Mouse (Mus musculus) lung, postnatal 0 days (tissue): ENCODE results near the gene Zkscan1. TPM values are rescaled to one million over a fixed set of nuclear protein-coding genes. Genes with fewer than 3 reads are reported as not detected.
"Not testable (repeated sequence)": the region's sequence is repeated elsewhere in the genome, so short reads cannot be mapped to it uniquely, and the experiment has no call there.

Experiments
- ATAC-seq: fragments of 200-750 bp; cut with Nextera tagmentation; 2 replicates; pipeline ENCODE4 v1.8.0; 2017; ENCODE audit warnings: moderate library complexity
- DNase-seq: peaks from one replicate; pipeline ENCODE4 v3.0.0-alpha.2; 2016; ENCODE audit warnings: low spot score
- H3K27ac ChIP-seq: fragments of 300-500 bp; sonication (generic); 2 replicates; pipeline ENCODE4 v1.5.1; 2014; ENCODE audit warnings: antibody characterized with exemption, mild to moderate bottlenecking, low read length, mixed read lengths
- H3K27me3 ChIP-seq: fragments of 300-500 bp; sonication (generic); replicated peaks from 2 replicates; pipeline ENCODE4 v1.6.1; 2014; ENCODE audit warnings: low read length, mixed read lengths; ENCODE audit not compliant: insufficient read depth
- H3K36me3 ChIP-seq: fragments of 300-500 bp; sonication (generic); 2 replicates; pipeline ENCODE4 v1.6.1; 2014; ENCODE audit warnings: low read length, mixed read lengths; ENCODE audit not compliant: insufficient read depth
- H3K4me1 ChIP-seq: fragments of 300-500 bp; sonication (generic); 2 replicates; pipeline ENCODE4 v1.6.1; 2014; ENCODE audit warnings: antibody characterized with exemption, low read depth, low read length, mixed read lengths; ENCODE audit not compliant: insufficient read depth
- H3K4me2 ChIP-seq: fragments of 300-500 bp; sonication (generic); replicated peaks from 2 replicates; pipeline ENCODE4 v1.6.1; 2014; ENCODE audit warnings: low read depth, mild to moderate bottlenecking, low read length, moderate library complexity, mixed read lengths
- H3K4me3 ChIP-seq: fragments of 300-500 bp; sonication (generic); 2 replicates; pipeline ENCODE4 v1.5.1; 2014; ENCODE audit warnings: low read depth, low read length
- H3K9ac ChIP-seq: fragments of 300-500 bp; sonication (generic); replicated peaks from 2 replicates; pipeline ENCODE4 v1.6.1; 2014; ENCODE audit warnings: low read depth, mild to moderate bottlenecking
- H3K9me3 ChIP-seq: fragments of 300-500 bp; sonication (generic); 2 replicates; pipeline ENCODE4 v1.6.1; 2016; ENCODE audit warnings: low read length, mixed read lengths
- CTCF ChIP-seq: IDR thresholded peaks from 2 replicates; pipeline ENCODE4 v1.5.1; 2016; ENCODE audit warnings: antibody characterized with exemption, mild to moderate bottlenecking
- EP300 ChIP-seq: IDR thresholded peaks from 2 replicates; pipeline ENCODE4 v1.6.1; 2016; ENCODE audit warnings: antibody characterized with exemption, mild to moderate bottlenecking, control low read depth
- WGBS: fragments of 180-500 bp; shearing (Covaris S2); extraction: QIAGEN DNeasy Blood & Tissue Kit; methylation state at CpG from one replicate; pipeline ENCODE4 v1.1.7; 2014; 5-methylcytosine and 5-hydroxymethylcytosine counted together
- polyA plus RNA-seq: library from polyadenylated mRNA; unstranded; fragments of >200 nt; fragmentation: Nextera tagmentation; extraction: Ambion mirVana; gene quantifications from 2 replicates; pipeline ENCODE4 v1.2.1, GENCODE M21; 2015

Zkscan1 gene
- polyA plus RNA-seq, 1 experiment from 2014 or later, result 8.2 TPM

GRCm38 (mm10) chr5:138089108-138089551 is 4.2 kb downstream of the Zkscan1 start:
- H3K9ac ChIP-seq, result no peak overlapping the region
- H3K4me1 ChIP-seq, result peaks cover 11% of the 10 kb centered on the region; the same call in 1 of the 2 replicates
- H3K4me2 ChIP-seq, result peak overlapping the region; percentile 14; the same call in 1 of the 2 replicates
- H3K27me3 ChIP-seq, result no peaks in the 10 kb centered on the region
- DNase-seq, result peak; percentile 49
- H3K9me3 ChIP-seq, result no peaks in the 10 kb centered on the region
- H3K27ac ChIP-seq, result 0 out of 2 replicates have a peak overlapping the region, but pooled peaks have one; percentile 38
- WGBS, result 60% methylated on average over 6 of the region's 6 CpGs
- ATAC-seq, result peak; percentile 32; the same call in 1 of the 2 replicates
- no peak overlapping the region for H3K4me3 ChIP-seq
- no peak for TF ChIP-seq EP300
- TF ChIP-seq CTCF, result 0 out of 2 replicates have a peak, but pooled peaks have one; percentile 1
- peaks cover 12% of the 10 kb centered on the region for H3K36me3 ChIP-seq

- peak; percentile 42 for DNase-seq
- no peak for ATAC-seq
- Histone ChIP-seq H3K36me3 (peaks cover 18% of the 10 kb centered on the region), H3K4me2 (no peak overlapping the region), H3K4me1 (peaks cover 11% of the 10 kb centered on the region; the same call in 1 of the 2 replicates), H3K9ac (no peak overlapping the region), H3K9me3 (no peaks in the 10 kb centered on the region), H3K27ac (no peak overlapping the region), H3K4me3 (no peak overlapping the region), H3K27me3 (no peaks in the 10 kb centered on the region)
- WGBS, result 68% methylated on average over 3 of the region's 3 CpGs
- peak; percentile 68 for TF ChIP-seq CTCF
- no peak for TF ChIP-seq EP300
These were observed 5.4 kb downstream of the Zkscan1 start for GRCm38 (mm10) chr5:138090271-138090670.

- Histone ChIP-seq H3K27ac (no peak overlapping the region), H3K9ac (no peak overlapping the region), H3K9me3 (no peaks in the 10 kb centered on the region), H3K4me3 (no peak overlapping the region), H3K36me3 (peaks cover 18% of the 10 kb centered on the region), H3K4me2 (no peak overlapping the region), H3K4me1 (peaks cover 11% of the 10 kb centered on the region; the same call in 1 of the 2 replicates), H3K27me3 (no peaks in the 10 kb centered on the region)
- DNase-seq (no peak), ATAC-seq (no peak)
- 95% methylated on average over 5 of the region's 5 CpGs for WGBS
- TF ChIP-seq CTCF, result no peak
- no peak for TF ChIP-seq EP300
These were observed 5.9 kb downstream of the Zkscan1 start for GRCm38 (mm10) chr5:138090737-138091136.

GRCm38 (mm10) chr5:138092771-138093170 is 7.9 kb downstream of the Zkscan1 start:
- Histone ChIP-seq H3K27ac (no peak overlapping the region), H3K36me3 (peaks cover 21% of the 10 kb centered on the region), H3K27me3 (no peaks in the 10 kb centered on the region), H3K4me3 (no peak overlapping the region), H3K9me3 (no peaks in the 10 kb centered on the region), H3K9ac (no peak overlapping the region), H3K4me2 (no peak overlapping the region), H3K4me1 (peaks cover 2% of the 10 kb centered on the region; the same call in 1 of the 2 replicates)
- no peak for TF ChIP-seq EP300
- no peak for DNase-seq
- 95% methylated on average over 4 of the region's 4 CpGs for WGBS
- no peak for ATAC-seq

GRCm38 (mm10) chr5:138094474-138094873 is 9.6 kb downstream of the Zkscan1 start:
- no peak overlapping the region for H3K9ac ChIP-seq
- no peaks in the 10 kb centered on the region for H3K4me1 ChIP-seq
- whole genome bisulfite sequencing, result 89% methylated on average over 6 of the region's 6 CpGs
- no peak overlapping the region for H3K4me3 ChIP-seq
- no peaks in the 10 kb centered on the region for H3K27me3 ChIP-seq
- H3K4me2 ChIP-seq, result no peak overlapping the region
- DNase-seq, result no peak
- no peak overlapping the region for H3K27ac ChIP-seq
- H3K9me3 ChIP-seq, result no peaks in the 10 kb centered on the region
- no peak for TF ChIP-seq CTCF
- no peak for TF ChIP-seq EP300
- no peak for ATAC-seq
- H3K36me3 ChIP-seq, result peaks cover 35% of the 10 kb centered on the region

GRCm38 (mm10) chr5:138104976-138105375 is 20.1 kb downstream of the Zkscan1 start:
- no peak overlapping the region for H3K9ac ChIP-seq
- H3K4me2 ChIP-seq, result no peak overlapping the region
- H3K4me1 ChIP-seq, result no peaks in the 10 kb centered on the region
- H3K36me3 ChIP-seq, result peaks cover 30% of the 10 kb centered on the region; the same call in 1 of the 2 replicates
- no peaks in the 10 kb centered on the region for H3K27me3 ChIP-seq
- no peak overlapping the region for H3K4me3 ChIP-seq
- TF ChIP-seq CTCF, result no peak
- TF ChIP-seq EP300, result no peak
- peak; percentile 14 for DNase-seq
- H3K27ac ChIP-seq, result no peak overlapping the region
- no peaks in the 10 kb centered on the region for H3K9me3 ChIP-seq
- WGBS, result 54% methylated on average over 2 of the region's 2 CpGs
- ATAC-seq, result no peak

GRCm38 (mm10) chr5:138107130-138107529 is 22.2 kb downstream of the Zkscan1 start:
- H3K4me1 ChIP-seq, result no peaks in the 10 kb centered on the region
- 52% methylated on average over 3 of the region's 3 CpGs for WGBS
- H3K27me3 ChIP-seq, result no peaks in the 10 kb centered on the region
- peaks cover 12% of the 10 kb centered on the region; the same call in 1 of the 2 replicates for H3K36me3 ChIP-seq
- no peak overlapping the region for H3K9ac ChIP-seq
- DNase-seq, result no peak
- H3K4me2 ChIP-seq, result no peak overlapping the region
- TF ChIP-seq EP300 (no peak), CTCF (no peak)
- H3K4me3 ChIP-seq, result no peak overlapping the region
- ATAC-seq, result no peak
- no peaks in the 10 kb centered on the region for H3K9me3 ChIP-seq
- no peak overlapping the region for H3K27ac ChIP-seq

GRCm38 (mm10) chr5:138109847-138110396 is 25.0 kb downstream of the Zkscan1 start:
- not testable (repeated sequence) for DNase-seq, H3K27ac ChIP-seq, H3K36me3 ChIP-seq, H3K27me3 ChIP-seq, H3K4me1 ChIP-seq, H3K9me3 ChIP-seq, H3K4me2 ChIP-seq, H3K9ac ChIP-seq, H3K4me3 ChIP-seq, ATAC-seq
- WGBS, result 61% methylated on average over 4 of the region's 4 CpGs
